Mouse (Mus musculus) heart, postnatal 0 days (tissue): ENCODE results near the gene Meis2.

Experiments used
- CTCF ChIP-seq: IDR thresholded peaks from 2 replicates; pipeline ENCODE4 v1.5.1; 2016; ENCODE audit warnings: antibody characterized with exemption, control low read depth, low read depth
- EP300 ChIP-seq: IDR thresholded peaks from 2 replicates; pipeline ENCODE4 v1.6.1; 2016; ENCODE audit warnings: antibody characterized with exemption, low read depth

- TF ChIP-seq CTCF (no peak), EP300 (no peak)
Measured at GRCm38 (mm10) chr2:115979683-115980476, 85.8 kb downstream of the Meis2 start.
